Mouse (Mus musculus): ENCODE results near the gene Hist1h4a. TPM values are rescaled to one million over a fixed set of nuclear protein-coding genes. Genes with fewer than 3 reads are reported as not detected.
"Not testable (repeated sequence)": the region's sequence is repeated elsewhere in the genome, so short reads cannot be mapped to it uniquely, and the experiment has no call there.

Gene Hist1h4a
- polyA plus RNA-seq, 1 experiment = not detected

GRCm38 (mm10) chr13:23768834-23769397, 7.9 kb upstream of the Hist1h4a start:
- no peak for TF ChIP-seq CTCF (IDR thresholded peaks at IDR 0.05; ENCODE audit: insufficient read depth, low read depth, low read length)
- TF ChIP-seq POLR2A (IDR thresholded peaks at IDR 0.05; ENCODE audit: insufficient read depth, low read depth, low read length) = no peak
- peaks cover 6% of the 10 kb centered on the region for H3K4me1 ChIP-seq (ENCODE audit: control insufficient read depth, insufficient read depth, low read length)
- no peak overlapping the region for H3K4me3 ChIP-seq (ENCODE audit: insufficient read depth, low read depth, low read length)
- WGBS = 45% methylated on average over 5 of the region's 5 CpGs
- H3K27ac ChIP-seq (ENCODE audit: insufficient read depth, low read depth, low read length) = no peak overlapping the region

- Histone ChIP-seq H3K27ac (ENCODE audit: insufficient read depth, low read depth, low read length) (no peak overlapping the region), H3K4me1 (ENCODE audit: control insufficient read depth, insufficient read depth, low read length) (peaks cover 3% of the 10 kb centered on the region; the same call in 1 of the 2 replicates), H3K4me3 (ENCODE audit: insufficient read depth, low read depth, low read length) (no peak overlapping the region)
- TF ChIP-seq POLR2A (IDR thresholded peaks at IDR 0.05; ENCODE audit: insufficient read depth, low read depth, low read length) (no peak), CTCF (IDR thresholded peaks at IDR 0.05; ENCODE audit: insufficient read depth, low read depth, low read length) (no peak)
Observed at GRCm38 (mm10) chr13:23766772-23767171, 5.7 kb upstream of the Hist1h4a start.

- TF ChIP-seq POLR2A (IDR thresholded peaks at IDR 0.05; ENCODE audit: insufficient read depth, low read depth, low read length) (no peak), CTCF (IDR thresholded peaks at IDR 0.05; ENCODE audit: insufficient read depth, low read depth, low read length) (no peak)
- WGBS = 89% methylated on average over 1 of the region's 1 CpGs
- Histone ChIP-seq H3K4me1 (ENCODE audit: control insufficient read depth, insufficient read depth, low read length) (peaks cover 3% of the 10 kb centered on the region; the same call in 1 of the 2 replicates), H3K4me3 (ENCODE audit: insufficient read depth, low read depth, low read length) (no peak overlapping the region), H3K27ac (ENCODE audit: insufficient read depth, low read depth, low read length) (no peak overlapping the region)
Observed at GRCm38 (mm10) chr13:23765172-23765513, 4.1 kb upstream of the Hist1h4a start.

GRCm38 (mm10) chr13:23764324-23765171, 3.5 kb upstream of the Hist1h4a start:
- H3K4me1 ChIP-seq (ENCODE audit: control insufficient read depth, insufficient read depth, low read length) = peaks cover 3% of the 10 kb centered on the region; the same call in 1 of the 2 replicates
- WGBS = 40% methylated on average over 12 of the region's 12 CpGs
- peak overlapping the region; percentile 53 for H3K4me3 ChIP-seq (ENCODE audit: insufficient read depth, low read depth, low read length)
- H3K27ac ChIP-seq (ENCODE audit: insufficient read depth, low read depth, low read length) = 0 out of 2 replicates have a peak overlapping the region, but pooled peaks have one; percentile 74
- no peak for TF ChIP-seq CTCF (IDR thresholded peaks at IDR 0.05; ENCODE audit: insufficient read depth, low read depth, low read length)
- no peak for TF ChIP-seq POLR2A (IDR thresholded peaks at IDR 0.05; ENCODE audit: insufficient read depth, low read depth, low read length)

- H3K27ac ChIP-seq (ENCODE audit: insufficient read depth, low read depth, low read length) = peak within 1 kb of the TSS; percentile 79
- H3K4me3 ChIP-seq (ENCODE audit: insufficient read depth, low read depth, low read length) = peak within 1 kb of the TSS; percentile 53
- WGBS = 2% methylated on average over 34 of the region's 34 CpGs
- peaks cover 3% of the 10 kb centered on the region; the same call in 1 of the 2 replicates for H3K4me1 ChIP-seq (ENCODE audit: control insufficient read depth, insufficient read depth, low read length)
- TF ChIP-seq CTCF (IDR thresholded peaks at IDR 0.05; ENCODE audit: insufficient read depth, low read depth, low read length) = no peak
- TF ChIP-seq POLR2A (IDR thresholded peaks at IDR 0.05; ENCODE audit: insufficient read depth, low read depth, low read length) = peak; percentile 77
Observed at GRCm38 (mm10) chr13:23763586-23764323, 2.7 kb upstream of the Hist1h4a start, which contains the start of gene Hist1h1a. Hist1h1a (plus strand) TSS chr13:23763666.

- WGBS = under 1% methylated on average over 10 of the region's 10 CpGs
- TF ChIP-seq POLR2A (IDR thresholded peaks at IDR 0.05; ENCODE audit: insufficient read depth, low read depth, low read length) (no peak), CTCF (IDR thresholded peaks at IDR 0.05; ENCODE audit: insufficient read depth, low read depth, low read length) (no peak)
- Histone ChIP-seq H3K4me1 (ENCODE audit: control insufficient read depth, insufficient read depth, low read length) (peaks cover 3% of the 10 kb centered on the region; the same call in 1 of the 2 replicates), H3K27ac (ENCODE audit: insufficient read depth, low read depth, low read length) (peak overlapping the region; percentile 79), H3K4me3 (ENCODE audit: insufficient read depth, low read depth, low read length) (peak overlapping the region; percentile 53; the same call in 1 of the 2 replicates)
Observed at GRCm38 (mm10) chr13:23763242-23763585, 2.2 kb upstream of the Hist1h4a start.

- under 1% methylated on average over 33 of the region's 52 CpGs for WGBS
- H3K4me1 ChIP-seq (ENCODE audit: control insufficient read depth, insufficient read depth, low read length) = not testable (repeated sequence)
- H3K27ac ChIP-seq (ENCODE audit: insufficient read depth, low read depth, low read length) = peak within 1 kb of the TSS; percentile 91
- TF ChIP-seq POLR2A (IDR thresholded peaks at IDR 0.05; ENCODE audit: insufficient read depth, low read depth, low read length) = peak; percentile 64
- H3K4me3 ChIP-seq (ENCODE audit: insufficient read depth, low read depth, low read length) = peak within 1 kb of the TSS; percentile 65
Observed at GRCm38 (mm10) chr13:23761871-23762821, 1.1 kb upstream of the Hist1h4a start, which contains the start of gene Hist1h3a. Hist1h3a (minus strand) TSS chr13:23762386.
